Mouse (Mus musculus): ENCODE measurements at regions not wholly inside any gene's neighbourhood (a gene's known extent, or its start where the extent isn't known, plus 50 kb on each side); places are given as distances from the start of the nearest gene placed in this dataset.

GRCm38 (mm10) chr7:72615232-72615631 lies 308.8 kb upstream of the Mctp2 start:
- TF ChIP-seq CTCF (conservative IDR thresholded peaks at IDR 0.05; ENCODE audit: insufficient read depth, insufficient read length, low read depth, low read length) (no peak), POLR2A (IDR thresholded peaks at IDR 0.05; ENCODE audit: low read depth, low read length) (no peak)

Measured in kidney, adult 2 months (tissue).